In genomic region chr2:6072685-6073260, GRCm38 (mm10) we compare ENCODE assay signal across 18 mouse cellular contexts. TPM values are rescaled to one million over a fixed set of nuclear protein-coding genes. Genes with fewer than 3 reads are reported as not detected.
DNase-seq lines count a peak whose midpoint lies in the region; ATAC-seq and TF ChIP-seq lines count a peak whose summit lies in the region.
"Had no signal": no experiment of that assay in that cellular context is flagged by ENCODE, and none has a peak within 500 bp of the region (broad histone marks: within the 10 kb centered on the region; RNA-seq: fewer than 3 reads in every experiment).

No protein-coding gene starts in this region.

- no peaks in the 10 kb centered on the region for H3K27me3 ChIP-seq in intestine, embryonic 14.5 days (replicated peaks; ENCODE audit: control insufficient read depth, insufficient read depth, low read length)
- no peaks in the 10 kb centered on the region for H3K27me3 ChIP-seq in intestine, postnatal 0 days (replicated peaks; ENCODE audit: control insufficient read depth, insufficient read depth, low read length)
- no peaks in the 10 kb centered on the region for H3K27me3 ChIP-seq in kidney, postnatal 0 days (ENCODE audit: insufficient read depth, low read length)
- H3K27me3 ChIP-seq in intestine, embryonic 15.5 days (replicated peaks), result no peaks in the 10 kb centered on the region
- no peaks in the 10 kb centered on the region for H3K27me3 ChIP-seq in stomach, embryonic 16.5 days (ENCODE audit: control insufficient read depth, insufficient read depth, low read length)
- H3K27me3 ChIP-seq in thymus, adult 2 months (ENCODE audit: control insufficient read depth, insufficient read depth, low read length), result no peaks in the 10 kb centered on the region
- H3K27me3 ChIP-seq: embryonic facial prominence, embryonic 12.5 days; forebrain, embryonic 15.5 days; heart, embryonic 15.5 days; hindbrain, embryonic 15.5 days; Patski had no signal

- H3K9ac ChIP-seq in intestine, embryonic 14.5 days (ENCODE audit: low read length), result no peak overlapping the region
- H3K9ac ChIP-seq in intestine, postnatal 0 days (ENCODE audit: low read depth, low read length), result no peak overlapping the region
- no peak overlapping the region for H3K9ac ChIP-seq in kidney, postnatal 0 days (ENCODE audit: low read depth, low read length)
- no peak overlapping the region for H3K9ac ChIP-seq in intestine, embryonic 15.5 days
- no peak overlapping the region for H3K9ac ChIP-seq in stomach, embryonic 16.5 days (ENCODE audit: low read length)
- H3K9ac ChIP-seq: embryonic facial prominence, embryonic 12.5 days; forebrain, embryonic 15.5 days; heart, embryonic 15.5 days; hindbrain, embryonic 15.5 days had no signal

- H3K27ac ChIP-seq in intestine, embryonic 14.5 days (ENCODE audit: low read depth), result peak overlapping the region; percentile 44
- no peak overlapping the region for H3K27ac ChIP-seq in intestine, postnatal 0 days (ENCODE audit: low read depth, low read length)
- no peak overlapping the region for H3K27ac ChIP-seq in kidney, postnatal 0 days
- H3K27ac ChIP-seq in intestine, embryonic 15.5 days, result peak overlapping the region; percentile 67
- peak overlapping the region; percentile 34; the same call in 1 of the 2 replicates for H3K27ac ChIP-seq in stomach, embryonic 16.5 days (ENCODE audit: low read length)
- no peak overlapping the region for H3K27ac ChIP-seq in thymus, adult 2 months (ENCODE audit: control insufficient read depth, insufficient read depth, low read length)
- H3K27ac ChIP-seq: embryonic facial prominence, embryonic 12.5 days; forebrain, embryonic 15.5 days; heart, embryonic 15.5 days; hindbrain, embryonic 15.5 days had no signal

- 52% methylated on average over 7 of the region's 7 CpGs for WGBS in intestine, embryonic 14.5 days
- 40% methylated on average over 7 of the region's 7 CpGs for WGBS in intestine, postnatal 0 days
- 53% methylated on average over 7 of the region's 7 CpGs for WGBS in kidney, postnatal 0 days
- WGBS in intestine, embryonic 15.5 days, result 49% methylated on average over 7 of the region's 7 CpGs
- 56% methylated on average over 7 of the region's 7 CpGs for WGBS in stomach, embryonic 16.5 days
- 90% methylated on average over 7 of the region's 7 CpGs for WGBS in thymus, adult 2 months

- H3K4me3 ChIP-seq in intestine, embryonic 14.5 days (ENCODE audit: low read depth, low read length), result no peak overlapping the region
- no peak overlapping the region for H3K4me3 ChIP-seq in intestine, postnatal 0 days (ENCODE audit: low read depth, low read length)
- no peak overlapping the region for H3K4me3 ChIP-seq in kidney, postnatal 0 days (replicated peaks; ENCODE audit: low read depth, low read length)
- no peak overlapping the region for H3K4me3 ChIP-seq in intestine, embryonic 15.5 days (replicated peaks)
- no peak overlapping the region for H3K4me3 ChIP-seq in stomach, embryonic 16.5 days (replicated peaks; ENCODE audit: low read length)
- no peak overlapping the region for H3K4me3 ChIP-seq in thymus, adult 2 months (ENCODE audit: control insufficient read depth, insufficient read depth, low read length)
- H3K4me3 ChIP-seq: embryonic facial prominence, embryonic 12.5 days; forebrain, embryonic 15.5 days; heart, embryonic 15.5 days; hindbrain, embryonic 15.5 days had no signal

- 0 out of 2 replicates have a peak, but pooled peaks cover 4% of the 10 kb centered on the region for H3K9me3 ChIP-seq in intestine, embryonic 14.5 days (ENCODE audit: control insufficient read depth, low read length)
- no peaks in the 10 kb centered on the region for H3K9me3 ChIP-seq in intestine, postnatal 0 days (ENCODE audit: control insufficient read depth)
- no peaks in the 10 kb centered on the region for H3K9me3 ChIP-seq in kidney, postnatal 0 days (replicated peaks; ENCODE audit: low read length)
- H3K9me3 ChIP-seq in intestine, embryonic 15.5 days, result no peaks in the 10 kb centered on the region
- H3K9me3 ChIP-seq in stomach, embryonic 16.5 days (replicated peaks; ENCODE audit: control insufficient read depth, low read length), result no peaks in the 10 kb centered on the region
- H3K9me3 ChIP-seq: embryonic facial prominence, embryonic 12.5 days; forebrain, embryonic 15.5 days; heart, embryonic 15.5 days; hindbrain, embryonic 15.5 days had no signal

- no peak for DNase-seq in intestine, embryonic 14.5 days (ENCODE audit: low spot score)
- peak; percentile 53 for DNase-seq in kidney, postnatal 0 days (ENCODE audit: low spot score)
- DNase-seq in kidney, adult 9 months, result no peak
- DNase-seq in left cerebral cortex, postnatal 14 days (ENCODE audit: low spot score in 2 of 2), result no peak
- no peak for DNase-seq in thymus, adult 2 months
- DNase-seq: cerebellum, adult 8-10 months; cerebellum, postnatal 14 days; gastrocnemius, postnatal 36 days had no signal

- no peaks in the 10 kb centered on the region for H3K36me3 ChIP-seq in intestine, embryonic 14.5 days (ENCODE audit: control insufficient read depth, insufficient read depth, low read length)
- no peaks in the 10 kb centered on the region for H3K36me3 ChIP-seq in intestine, postnatal 0 days (ENCODE audit: control insufficient read depth, insufficient read depth)
- no peaks in the 10 kb centered on the region for H3K36me3 ChIP-seq in kidney, postnatal 0 days (ENCODE audit: insufficient read depth, low read length)
- H3K36me3 ChIP-seq in intestine, embryonic 15.5 days, result no peaks in the 10 kb centered on the region
- no peaks in the 10 kb centered on the region for H3K36me3 ChIP-seq in stomach, embryonic 16.5 days (ENCODE audit: control insufficient read depth, insufficient read depth, low read length)
- H3K36me3 ChIP-seq in thymus, adult 2 months (ENCODE audit: control insufficient read depth, insufficient read depth, low read length), result no peaks in the 10 kb centered on the region
- H3K36me3 ChIP-seq: embryonic facial prominence, embryonic 12.5 days; forebrain, embryonic 15.5 days; heart, embryonic 15.5 days; hindbrain, embryonic 15.5 days had no signal

- peaks cover 15% of the 10 kb centered on the region for H3K4me1 ChIP-seq in intestine, embryonic 14.5 days (replicated peaks; ENCODE audit: control insufficient read depth, insufficient read depth, low read length)
- H3K4me1 ChIP-seq in intestine, postnatal 0 days (replicated peaks; ENCODE audit: control insufficient read depth, insufficient read depth, low read length), result peaks cover 11% of the 10 kb centered on the region; the same call in 1 of the 2 replicates
- peaks cover 5% of the 10 kb centered on the region; the same call in 1 of the 2 replicates for H3K4me1 ChIP-seq in kidney, postnatal 0 days (replicated peaks; ENCODE audit: insufficient read depth, low read length)
- peaks cover 35% of the 10 kb centered on the region for H3K4me1 ChIP-seq in intestine, embryonic 15.5 days (replicated peaks)
- peaks cover 28% of the 10 kb centered on the region for H3K4me1 ChIP-seq in stomach, embryonic 16.5 days (ENCODE audit: control insufficient read depth, insufficient read depth, low read length)
- H3K4me1 ChIP-seq in thymus, adult 2 months (replicated peaks; ENCODE audit: control insufficient read depth, insufficient read depth, low read length), result no peaks in the 10 kb centered on the region; the same call in 1 of the 2 replicates
- H3K4me1 ChIP-seq: forebrain, embryonic 15.5 days; hindbrain, embryonic 15.5 days had no signal

- intact Hi-C loops in left cerebral cortex, postnatal 14 days (cut with DNase I), result no loop called here

- no peak for TF ChIP-seq CTCF in intestine, postnatal 0 days (IDR thresholded peaks at IDR 0.05; ENCODE audit: low read depth)
- no peak for TF ChIP-seq CTCF in kidney, postnatal 0 days (IDR thresholded peaks at IDR 0.05; ENCODE audit: low read depth)
- no peak for TF ChIP-seq CTCF in thymus, adult 2 months (IDR thresholded peaks at IDR 0.05; ENCODE audit: borderline replicate concordance, control insufficient read depth, extremely low read depth, insufficient read depth, low read length, poor library complexity)

- no peak for TF ChIP-seq POLR2A in thymus, adult 2 months (IDR thresholded peaks at IDR 0.05; ENCODE audit: control insufficient read depth, extremely low read depth, insufficient read depth, low read length, poor library complexity)

- no peak overlapping the region for H3K4me2 ChIP-seq in intestine, embryonic 14.5 days (ENCODE audit: low read length)
- H3K4me2 ChIP-seq in intestine, postnatal 0 days (replicated peaks; ENCODE audit: low read depth), result no peak overlapping the region
- H3K4me2 ChIP-seq in kidney, postnatal 0 days (ENCODE audit: low read length), result no peak overlapping the region
- no peak overlapping the region for H3K4me2 ChIP-seq in intestine, embryonic 15.5 days (replicated peaks)
- no peak overlapping the region for H3K4me2 ChIP-seq in stomach, embryonic 16.5 days (ENCODE audit: low read depth, low read length)
- H3K4me2 ChIP-seq: embryonic facial prominence, embryonic 12.5 days; forebrain, embryonic 15.5 days; heart, embryonic 11.5 days; heart, embryonic 15.5 days; hindbrain, embryonic 15.5 days had no signal

- no peak for ATAC-seq in intestine, embryonic 14.5 days (replicated peaks; ENCODE audit: low FRiP score, low TSS enrichment, low read depth)
- no peak for ATAC-seq in intestine, postnatal 0 days
- ATAC-seq in kidney, postnatal 0 days (replicated peaks; ENCODE audit: low FRiP score, low read depth), result no peak
- peak; percentile 7; the same call in 1 of the 2 replicates for ATAC-seq in intestine, embryonic 15.5 days
- ATAC-seq in stomach, embryonic 16.5 days (ENCODE audit: insufficient read depth, low FRiP score), result no peak
- ATAC-seq: activated CD4-positive, CD25-positive, alpha-beta regulatory T cell, adult 4 months; forebrain, embryonic 15.5 days; Patski had no signal

RNA-seq across cellular contexts. Expression of gene Proser2, which starts 57.2 kb away (rescaled TPM):
- polyA plus RNA-seq in intestine, embryonic 14.5 days (2014; fragmentation: Nextera tagmentation; extraction: Ambion mirVana), result 17.5 and 25.1 TPM in 2 replicates
- 9.0 and 10.4 TPM in 2 replicates for polyA plus RNA-seq in intestine, postnatal 0 days (2015; fragmentation: Nextera tagmentation; extraction: Ambion mirVana)
- 16.7 and 17.0 TPM in 2 replicates for polyA plus RNA-seq in kidney, postnatal 0 days (2015; fragmentation: Nextera tagmentation; extraction: Ambion mirVana)
- 27.3 and 27.7 TPM in 2 replicates for polyA plus RNA-seq in intestine, embryonic 15.5 days (2015; fragmentation: Nextera tagmentation; extraction: Ambion mirVana)
- 29.0 and 34.5 TPM in 2 replicates for polyA plus RNA-seq in stomach, embryonic 16.5 days (2015; fragmentation: Nextera tagmentation; extraction: Ambion mirVana)
- total RNA-seq in left cerebral cortex, postnatal 14 days (2021), result 1 to 10 TPM; 3.1 to 4.5 TPM
- 2.5 and 2.9 TPM in 2 replicates for polyA plus RNA-seq in thymus, adult 2 months (2012; rRNA removed)
- polyA plus RNA-seq: activated CD4-positive, CD25-positive, alpha-beta regulatory T cell, adult 4 months had no signal

Comparison
In these comparisons a context has a peak if more than half of its experiments do, and no peak if none do; other contexts are left out.
1. H3K27ac ChIP-seq: peak in intestine, embryonic 14.5 days (single experiment), intestine, embryonic 15.5 days (single experiment) and stomach, embryonic 16.5 days (single experiment); none in intestine, postnatal 0 days (single experiment), kidney, postnatal 0 days (single experiment) and thymus, adult 2 months (single experiment).